Mouse (Mus musculus) midbrain, embryonic 14.5 days (tissue): ENCODE measurements at regions not wholly inside any gene's neighbourhood (a gene's known extent, or its start where the extent isn't known, plus 50 kb on each side); places are given as distances from the start of the nearest gene placed in this dataset.
A peak's percentile ranks its signal among the peaks of the same experiment; 100 is the strongest.

Experiments used
- ATAC-seq: fragments of 200-750 bp; cut with Nextera tagmentation; 2 replicates; pipeline ENCODE4 v1.8.0; 2017; ENCODE audit warnings: moderate number of reproducible peaks, moderate library complexity; ENCODE audit not compliant: low FRiP score, low TSS enrichment
- DNase-seq: peaks from one replicate; pipeline ENCODE4 v3.0.0-alpha.2; 2015
- H3K27ac ChIP-seq: fragments of 300-500 bp; sonication (generic); replicated peaks from 2 replicates; pipeline ENCODE4 v1.5.1; 2014; ENCODE audit warnings: mild to moderate bottlenecking, low read depth, low read length, moderate library complexity
- H3K27me3 ChIP-seq: fragments of 300-500 bp; sonication (generic); 2 replicates; pipeline ENCODE4 v1.6.1; 2014; ENCODE audit warnings: low read length, control low read depth, mixed read lengths; ENCODE audit not compliant: control insufficient read depth, insufficient read depth
- H3K36me3 ChIP-seq: fragments of 300-500 bp; sonication (generic); 2 replicates; pipeline ENCODE4 v1.6.1; 2014; ENCODE audit warnings: low read length, control low read depth; ENCODE audit not compliant: control insufficient read depth, insufficient read depth
- H3K4me1 ChIP-seq: fragments of 300-500 bp; sonication (generic); 2 replicates; pipeline ENCODE4 v1.6.1; 2014; ENCODE audit warnings: mild to moderate bottlenecking, antibody characterized with exemption, low read length, control low read depth; ENCODE audit not compliant: control insufficient read depth, insufficient read depth
- H3K4me2 ChIP-seq: fragments of 300-500 bp; sonication (generic); 2 replicates; pipeline ENCODE4 v1.6.1; 2014; ENCODE audit warnings: mild to moderate bottlenecking, low read length, moderate library complexity
- H3K4me3 ChIP-seq: fragments of 300-500 bp; sonication (generic); replicated peaks from 2 replicates; pipeline ENCODE4 v1.5.1; 2014; ENCODE audit warnings: low read depth, low read length
- H3K9ac ChIP-seq: fragments of 300-500 bp; sonication (generic); replicated peaks from 2 replicates; pipeline ENCODE4 v1.6.1; 2014; ENCODE audit warnings: mild to moderate bottlenecking, low read length, moderate library complexity
- H3K9me3 ChIP-seq: fragments of 300-500 bp; sonication (generic); 2 replicates; pipeline ENCODE4 v1.6.1; 2016; ENCODE audit warnings: low read length, control low read depth, mixed read lengths; ENCODE audit not compliant: control insufficient read depth
- WGBS: fragments of 180-500 bp; shearing (Covaris S2); extraction: QIAGEN DNeasy Blood & Tissue Kit; methylation state at CpG from one replicate; pipeline ENCODE4 v1.1.7; 2014; 5-methylcytosine and 5-hydroxymethylcytosine counted together

GRCm38 (mm10) chr2:115247673-115248072, 333.8 kb upstream of the BC052040 start:
- Histone ChIP-seq H3K27me3 (no peaks in the 10 kb centered on the region), H3K4me1 (no peaks in the 10 kb centered on the region), H3K4me2 (no peak overlapping the region), H3K36me3 (no peaks in the 10 kb centered on the region), H3K9ac (no peak overlapping the region), H3K4me3 (no peak overlapping the region), H3K27ac (no peak overlapping the region), H3K9me3 (no peaks in the 10 kb centered on the region)
- ATAC-seq (no peak), DNase-seq (no peak)
- 85% methylated on average over 4 of the region's 4 CpGs for WGBS

- Histone ChIP-seq H3K4me2 (no peak overlapping the region), H3K27me3 (no peaks in the 10 kb centered on the region), H3K4me1 (no peaks in the 10 kb centered on the region), H3K9ac (no peak overlapping the region), H3K27ac (no peak overlapping the region), H3K36me3 (no peaks in the 10 kb centered on the region), H3K4me3 (no peak overlapping the region), H3K9me3 (no peaks in the 10 kb centered on the region)
- DNase-seq = peak; percentile 14
- WGBS = 71% methylated on average over 5 of the region's 5 CpGs
- no peak for ATAC-seq
Observed at GRCm38 (mm10) chr2:115250019-115250807, 331.3 kb upstream of the BC052040 start.

GRCm38 (mm10) chr2:115257391-115257790, 324.1 kb upstream of the BC052040 start:
- Histone ChIP-seq H3K4me3 (no peak overlapping the region), H3K27ac (no peak overlapping the region), H3K9me3 (no peaks in the 10 kb centered on the region), H3K4me1 (no peaks in the 10 kb centered on the region), H3K9ac (no peak overlapping the region), H3K27me3 (no peaks in the 10 kb centered on the region), H3K4me2 (no peak overlapping the region), H3K36me3 (no peaks in the 10 kb centered on the region)
- DNase-seq (no peak), ATAC-seq (no peak)
- 62% methylated on average over 2 of the region's 2 CpGs for WGBS

GRCm38 (mm10) chr2:115268247-115268646, 313.3 kb upstream of the BC052040 start:
- no peaks in the 10 kb centered on the region for H3K36me3 ChIP-seq
- no peaks in the 10 kb centered on the region for H3K9me3 ChIP-seq
- no peak overlapping the region for H3K27ac ChIP-seq
- no peak for ATAC-seq
- H3K4me3 ChIP-seq = no peak overlapping the region
- 87% methylated on average over 7 of the region's 7 CpGs for WGBS
- no peak overlapping the region for H3K9ac ChIP-seq
- H3K4me2 ChIP-seq = no peak overlapping the region
- H3K4me1 ChIP-seq = no peaks in the 10 kb centered on the region
- peak; percentile 22 for DNase-seq
- H3K27me3 ChIP-seq = no peaks in the 10 kb centered on the region

GRCm38 (mm10) chr2:115277421-115277820, 304.1 kb upstream of the BC052040 start:
- no peak for ATAC-seq
- Histone ChIP-seq H3K27me3 (no peaks in the 10 kb centered on the region), H3K9ac (no peak overlapping the region), H3K4me2 (no peak overlapping the region), H3K4me1 (no peaks in the 10 kb centered on the region), H3K9me3 (no peaks in the 10 kb centered on the region), H3K36me3 (no peaks in the 10 kb centered on the region), H3K27ac (no peak overlapping the region), H3K4me3 (no peak overlapping the region)
- WGBS = 30% methylated on average over 4 of the region's 4 CpGs
- no peak for DNase-seq

- Histone ChIP-seq H3K9ac (no peak overlapping the region), H3K27me3 (no peaks in the 10 kb centered on the region), H3K4me1 (no peaks in the 10 kb centered on the region), H3K4me3 (no peak overlapping the region), H3K9me3 (no peaks in the 10 kb centered on the region), H3K4me2 (no peak overlapping the region), H3K27ac (no peak overlapping the region), H3K36me3 (no peaks in the 10 kb centered on the region)
- ATAC-seq = no peak
- no peak for DNase-seq
- 87% methylated on average over 2 of the region's 2 CpGs for WGBS
Observed at GRCm38 (mm10) chr2:115293020-115293419, 288.5 kb upstream of the BC052040 start.

- H3K9ac ChIP-seq = no peak overlapping the region
- DNase-seq (no peak), ATAC-seq (no peak)
- no peaks in the 10 kb centered on the region for H3K27me3 ChIP-seq
- H3K9me3 ChIP-seq = no peaks in the 10 kb centered on the region
- H3K4me2 ChIP-seq = no peak overlapping the region
- 86% methylated on average over 6 of the region's 6 CpGs for WGBS
- no peaks in the 10 kb centered on the region for H3K4me1 ChIP-seq
- no peak overlapping the region for H3K27ac ChIP-seq
- no peak overlapping the region for H3K4me3 ChIP-seq
- no peaks in the 10 kb centered on the region for H3K36me3 ChIP-seq
Observed at GRCm38 (mm10) chr2:115297463-115297862, 284.1 kb upstream of the BC052040 start.

GRCm38 (mm10) chr2:115307248-115307647, 274.3 kb upstream of the BC052040 start:
- Histone ChIP-seq H3K27me3 (no peaks in the 10 kb centered on the region), H3K36me3 (no peaks in the 10 kb centered on the region), H3K4me1 (no peaks in the 10 kb centered on the region), H3K27ac (no peak overlapping the region), H3K4me2 (no peak overlapping the region), H3K9me3 (no peaks in the 10 kb centered on the region), H3K4me3 (no peak overlapping the region), H3K9ac (no peak overlapping the region)
- DNase-seq (no peak), ATAC-seq (no peak)
- 90% methylated on average over 4 of the region's 4 CpGs for WGBS

GRCm38 (mm10) chr2:115309856-115310631, 271.5 kb upstream of the BC052040 start:
- H3K4me3 ChIP-seq = no peak overlapping the region
- H3K27ac ChIP-seq = no peak overlapping the region
- 29% methylated on average over 4 of the region's 4 CpGs for WGBS
- no peak overlapping the region for H3K9ac ChIP-seq
- H3K36me3 ChIP-seq = no peaks in the 10 kb centered on the region
- H3K27me3 ChIP-seq = no peaks in the 10 kb centered on the region
- H3K9me3 ChIP-seq = no peaks in the 10 kb centered on the region
- no peak overlapping the region for H3K4me2 ChIP-seq
- ATAC-seq (no peak), DNase-seq (no peak)
- no peaks in the 10 kb centered on the region for H3K4me1 ChIP-seq
